Mouse (Mus musculus) ovary, postnatal 36 days (tissue): ENCODE results near the gene Intu.
A peak's percentile ranks its signal among the peaks of the same experiment; 100 is the strongest.

Source experiments
- DNase-seq: peaks from one replicate; pipeline ENCODE4 v3.0.0; 2022; ENCODE audit warnings: low spot score, mixed read lengths

Intu gene

DNA sequence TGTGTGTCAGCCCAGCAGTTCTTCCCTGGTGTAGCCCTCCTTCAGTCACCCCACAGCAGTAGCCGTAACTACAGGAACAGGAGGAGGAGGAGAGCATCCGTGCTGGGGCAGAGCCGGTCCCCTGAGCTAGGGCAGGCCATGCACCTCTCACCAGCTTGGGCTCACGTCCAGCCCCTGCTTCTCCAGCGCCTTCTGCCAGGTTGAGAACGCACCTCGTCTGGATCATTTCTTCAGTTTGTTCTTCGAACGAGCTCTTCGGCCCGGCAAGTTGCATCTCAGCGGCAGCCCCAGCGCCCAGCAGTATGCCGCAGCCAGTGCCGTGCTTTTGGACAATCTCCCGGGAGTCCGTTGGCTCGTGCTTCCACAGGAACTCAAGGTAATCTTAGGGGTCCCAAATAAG, 152.1 kb downstream of the Intu start:
- DNase-seq, result no peak

- DNase-seq, result no peak
Observed at GRCm38 (mm10) chr3:40685855-40686515, 154.9 kb downstream of the Intu start.

DNA sequence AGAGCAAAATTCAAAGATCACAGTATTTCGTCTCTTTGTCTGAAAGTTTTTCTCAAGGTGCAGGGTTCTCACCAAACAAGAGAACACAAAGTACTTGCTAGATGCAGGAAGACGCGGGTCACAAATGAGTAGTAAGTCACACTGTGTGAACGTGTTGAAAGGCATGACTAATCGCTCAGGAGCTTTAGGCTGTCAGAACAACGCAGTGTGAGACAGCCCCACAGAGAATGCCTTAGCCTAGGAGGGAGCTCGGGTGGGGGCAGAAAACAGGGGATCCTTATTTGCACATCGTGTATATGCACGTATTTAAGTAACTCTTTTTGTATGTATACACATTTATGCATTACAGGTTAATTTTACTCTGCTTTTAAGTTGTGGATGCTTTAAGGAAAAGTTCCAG, 155.8 kb downstream of the Intu start:
- DNase-seq, result no peak

- no peak for DNase-seq
Observed at GRCm38 (mm10) chr3:40687588-40687987, 156.5 kb downstream of the Intu start.

- no peak for DNase-seq
Observed at GRCm38 (mm10) chr3:40691566-40691965, 160.5 kb downstream of the Intu start.

- DNase-seq, result no peak
Observed at GRCm38 (mm10) chr3:40693435-40693834, 162.3 kb downstream of the Intu start.

DNA sequence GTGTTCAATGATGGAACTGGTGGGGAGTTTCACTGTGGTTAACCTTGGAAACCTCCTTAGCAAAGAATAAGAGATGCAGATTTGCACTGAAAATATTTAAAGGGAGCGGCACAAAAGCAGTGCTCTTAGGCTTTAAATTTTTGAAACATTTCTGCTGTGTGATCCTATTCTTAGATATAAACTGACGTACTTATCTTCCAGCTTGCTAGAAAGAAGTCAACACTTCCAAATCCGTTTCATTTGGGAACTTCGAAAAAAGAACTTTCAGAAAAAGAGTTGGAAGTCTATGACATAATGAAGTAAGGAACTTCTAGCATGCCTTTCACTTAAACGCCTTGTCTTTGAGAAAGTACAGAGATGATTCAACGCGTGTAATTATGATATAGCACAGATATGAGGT, 162.9 kb downstream of the Intu start:
- DNase-seq, result no peak

- no peak for DNase-seq
Observed at GRCm38 (mm10) chr3:40694438-40694837, 163.4 kb downstream of the Intu start.

- DNase-seq, result no peak
Observed at GRCm38 (mm10) chr3:40695162-40695561, 164.1 kb downstream of the Intu start.

DNA sequence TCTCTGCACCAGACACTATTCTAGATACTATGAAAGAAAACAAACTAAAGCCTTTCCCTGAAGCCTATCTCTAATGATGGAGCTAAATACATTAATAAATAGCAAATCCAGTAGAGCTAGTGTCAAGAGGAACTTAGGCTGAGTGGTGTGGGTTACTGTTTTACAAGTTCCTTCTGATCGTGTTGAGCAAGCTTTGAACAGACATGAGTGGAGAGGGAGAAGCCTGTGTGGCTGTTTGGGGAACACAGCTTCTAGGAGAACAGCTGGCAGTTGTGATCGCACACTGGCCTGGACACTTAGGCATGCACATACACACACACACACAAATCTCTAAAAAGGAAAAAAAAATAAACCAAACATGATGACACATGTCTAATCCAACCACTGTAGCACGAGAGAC, 167.7 kb downstream of the Intu start:
- DNase-seq, result no peak

DNA sequence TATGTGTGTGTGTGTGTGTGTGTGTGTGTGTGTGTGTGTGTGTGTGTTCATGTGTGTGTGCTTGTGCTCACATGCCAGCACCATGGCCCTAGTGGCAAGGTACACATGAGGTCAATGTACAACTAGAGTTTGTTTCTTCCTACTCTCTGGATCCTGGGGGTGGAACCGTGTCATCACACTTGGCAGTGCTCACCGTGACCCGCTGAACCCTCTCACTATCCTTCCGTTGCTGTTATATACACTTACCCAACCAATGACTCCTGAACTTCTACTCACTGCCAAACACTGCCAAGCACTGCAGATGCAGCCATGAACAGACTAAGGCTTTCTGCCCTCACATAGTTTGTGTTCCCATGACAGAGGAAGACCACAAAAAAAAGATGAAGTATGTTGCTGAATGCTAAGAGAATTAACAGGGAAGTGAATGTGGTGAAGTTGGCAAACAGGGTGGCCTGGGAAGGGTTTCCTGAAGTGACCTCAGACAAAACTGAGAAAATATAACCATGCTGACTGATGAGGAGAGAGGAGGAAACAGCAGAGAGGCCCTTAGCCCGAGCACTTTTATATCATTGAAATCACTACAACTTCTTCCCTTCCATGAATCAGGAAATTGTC, 173.8 kb downstream of the Intu start:
- no peak for DNase-seq

DNA sequence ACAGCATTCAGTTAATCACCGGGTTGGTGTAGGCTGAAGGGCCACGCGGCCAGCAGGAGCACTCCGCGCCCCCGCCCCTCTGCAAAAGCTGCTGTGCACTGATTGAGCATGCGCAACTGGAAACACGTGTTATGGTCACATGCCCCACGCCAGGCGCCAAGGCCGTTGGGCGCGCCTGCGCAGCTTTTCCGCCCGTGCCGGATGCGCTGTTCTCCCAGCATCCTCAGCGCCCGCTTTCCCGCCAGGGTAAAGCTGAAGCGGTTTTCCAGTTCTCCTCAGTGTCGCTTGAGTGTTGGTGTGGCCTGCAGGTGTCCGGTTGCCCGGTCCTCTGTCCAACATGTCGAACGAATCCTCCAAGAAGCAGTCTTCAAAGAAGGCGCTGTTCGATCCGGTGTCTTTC, 177.6 kb downstream of the Intu start, which contains the start of gene Slc25a31:
Slc25a31 (plus strand) TSS at position 201 of the 400 bp plus-strand sequence.
- no peak for DNase-seq

DNA sequence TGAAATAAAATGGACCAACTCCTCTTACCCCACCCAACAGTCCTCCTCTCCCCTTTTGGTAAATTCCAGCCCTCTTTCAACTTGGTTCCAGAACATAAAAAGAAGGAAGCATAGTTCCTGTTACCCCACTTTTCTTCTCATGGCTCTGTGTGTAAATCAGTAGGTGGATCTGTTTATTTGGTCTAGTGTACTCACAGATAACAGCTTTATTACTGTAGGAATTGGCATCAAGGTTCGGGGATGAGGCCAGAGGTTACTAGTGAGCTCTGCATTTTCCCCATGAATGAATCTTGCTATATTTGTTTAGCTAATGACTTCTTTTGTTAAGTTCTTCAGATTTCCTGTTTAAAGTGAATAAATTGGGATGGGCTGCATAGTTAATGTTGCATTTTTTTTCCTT, 185.0 kb downstream of the Intu start:
- no peak for DNase-seq

GRCm38 (mm10) chr3:40719022-40719421, 187.9 kb downstream of the Intu start:
- no peak for DNase-seq

DNA sequence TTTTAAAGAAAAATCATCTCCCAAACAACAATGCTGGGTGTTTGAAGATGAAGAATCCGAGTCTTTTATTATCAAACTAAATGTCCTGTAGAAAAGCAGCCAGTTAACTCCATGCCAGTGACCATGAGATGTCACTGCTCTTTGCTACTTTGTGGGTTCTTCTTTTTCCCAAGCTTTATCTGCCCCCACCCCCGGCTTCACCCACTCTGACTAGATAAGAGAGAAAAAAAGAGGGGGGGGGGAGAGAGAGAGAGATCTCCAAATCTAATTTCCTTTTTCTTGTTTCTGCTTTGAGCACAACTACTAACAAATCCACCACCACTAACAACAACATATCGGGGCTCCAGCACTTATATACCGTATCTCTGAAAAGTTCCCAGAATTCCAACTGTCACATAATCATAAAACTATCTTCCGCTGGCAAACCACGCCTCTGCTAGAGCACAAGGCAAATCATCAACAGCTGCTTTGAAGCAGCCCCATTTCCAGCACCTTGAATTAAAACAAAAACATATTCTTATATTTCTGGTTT, 207.4 kb downstream of the Intu start:
- DNase-seq, result no peak

- no peak for DNase-seq
Observed at GRCm38 (mm10) chr3:40744024-40744835, 213.1 kb downstream of the Intu start, which contains the start of gene Hspa4l. TSS of gene Hspa4l (plus strand) at chr3:40744495.

GRCm38 (mm10) chr3:40744836-40745660, 214.0 kb downstream of the Intu start:
- peak; percentile 94 for DNase-seq

DNA sequence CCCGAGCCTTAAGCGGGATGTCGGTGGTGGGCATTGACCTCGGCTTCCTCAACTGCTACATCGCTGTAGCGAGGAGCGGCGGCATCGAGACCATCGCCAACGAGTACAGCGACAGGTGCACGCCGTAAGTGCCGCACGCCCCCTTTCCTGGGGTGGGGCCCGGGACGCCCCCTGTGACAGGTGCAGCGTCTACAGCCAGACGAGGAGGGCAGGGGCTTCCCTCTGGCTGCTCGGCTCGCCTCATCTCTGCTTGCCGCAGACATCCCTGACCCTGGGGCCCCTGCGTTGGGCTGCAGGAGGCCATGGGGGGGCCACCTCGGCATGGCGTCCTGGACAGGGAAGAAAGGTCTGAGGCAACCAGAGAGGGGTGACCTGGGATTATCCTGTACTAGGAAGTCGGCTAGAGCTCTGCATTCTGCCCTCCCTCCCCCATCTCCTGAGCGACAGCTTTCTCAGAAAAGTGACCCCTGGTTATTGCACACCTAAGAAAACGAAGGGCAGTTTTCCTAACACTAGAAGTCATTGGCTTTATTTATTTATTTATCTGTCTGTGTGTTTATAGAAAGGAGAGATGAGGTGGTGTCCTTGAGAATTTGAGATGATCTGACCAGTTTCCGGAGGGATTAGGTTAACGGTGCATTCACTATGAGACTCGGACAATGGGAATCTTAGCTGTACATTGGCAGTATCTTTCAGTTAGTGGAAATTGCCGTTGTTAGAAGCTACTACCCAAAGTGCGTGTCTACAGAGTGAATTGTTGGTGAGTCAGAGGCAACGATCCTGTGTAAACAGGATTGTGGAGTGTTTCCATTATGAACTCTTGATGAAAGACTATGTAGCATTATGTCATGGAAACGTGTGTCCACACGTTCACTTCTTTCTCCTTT, 214.8 kb downstream of the Intu start:
- DNase-seq, result no peak
